Mouse (Mus musculus) spleen, postnatal 0 days (tissue): ENCODE measurements around the gene Hmgb2. TPM values are rescaled to one million over a fixed set of nuclear protein-coding genes. Genes with fewer than 3 reads are reported as not detected.

ENCODE experiments used
- polyA plus RNA-seq: library from polyadenylated mRNA; unstranded; fragments of >200 nt; fragmentation: Nextera tagmentation; extraction: Ambion mirVana; gene quantifications from 2 replicates; pipeline ENCODE4 v1.2.1, GENCODE M21; 2015

Hmgb2 gene
- 865 and 1,019 TPM in 2 replicates for polyA plus RNA-seq

DNA sequence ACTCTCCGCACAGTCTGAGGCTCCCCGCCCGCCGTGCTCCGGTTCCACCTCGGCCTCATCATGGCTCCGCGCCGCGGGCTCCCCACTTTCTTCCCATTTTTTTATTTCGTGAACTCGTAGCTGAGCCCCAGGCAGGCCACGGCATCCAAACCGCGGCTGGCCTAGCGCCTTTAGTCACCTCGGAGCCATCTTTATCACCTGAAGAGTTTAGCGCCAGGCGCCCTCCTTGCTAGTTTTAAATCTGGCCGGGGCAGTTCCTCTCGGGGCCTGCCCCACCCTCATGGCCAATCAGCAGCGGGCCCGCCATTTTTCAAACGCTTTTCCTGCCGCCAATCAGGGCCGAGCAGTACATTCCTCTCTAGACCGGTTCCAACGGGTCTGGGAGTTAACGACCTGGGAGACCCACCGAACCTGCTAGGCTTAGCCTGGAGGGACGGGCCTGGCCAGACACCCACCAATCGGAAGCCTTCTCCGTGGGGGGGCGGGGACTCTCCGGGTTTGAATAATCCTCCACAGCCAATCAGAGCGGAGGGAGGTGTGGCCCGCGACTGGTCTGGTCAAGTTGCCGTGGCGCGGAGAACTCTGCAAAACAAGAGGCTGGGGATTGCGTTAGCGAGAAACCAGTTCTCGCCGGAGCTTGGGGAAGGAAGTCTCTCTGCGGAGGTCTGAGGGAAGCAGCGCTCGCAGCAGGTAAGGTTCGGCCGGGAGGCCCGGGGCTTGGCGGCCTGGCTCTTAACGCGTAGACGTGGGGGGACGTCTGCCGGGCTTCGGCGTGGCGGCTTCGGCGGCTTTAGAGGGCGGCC is at the start of gene Hmgb2:
TSS of gene Hmgb2 (plus strand) at position 592 of the 803 bp plus-strand sequence.

DNA sequence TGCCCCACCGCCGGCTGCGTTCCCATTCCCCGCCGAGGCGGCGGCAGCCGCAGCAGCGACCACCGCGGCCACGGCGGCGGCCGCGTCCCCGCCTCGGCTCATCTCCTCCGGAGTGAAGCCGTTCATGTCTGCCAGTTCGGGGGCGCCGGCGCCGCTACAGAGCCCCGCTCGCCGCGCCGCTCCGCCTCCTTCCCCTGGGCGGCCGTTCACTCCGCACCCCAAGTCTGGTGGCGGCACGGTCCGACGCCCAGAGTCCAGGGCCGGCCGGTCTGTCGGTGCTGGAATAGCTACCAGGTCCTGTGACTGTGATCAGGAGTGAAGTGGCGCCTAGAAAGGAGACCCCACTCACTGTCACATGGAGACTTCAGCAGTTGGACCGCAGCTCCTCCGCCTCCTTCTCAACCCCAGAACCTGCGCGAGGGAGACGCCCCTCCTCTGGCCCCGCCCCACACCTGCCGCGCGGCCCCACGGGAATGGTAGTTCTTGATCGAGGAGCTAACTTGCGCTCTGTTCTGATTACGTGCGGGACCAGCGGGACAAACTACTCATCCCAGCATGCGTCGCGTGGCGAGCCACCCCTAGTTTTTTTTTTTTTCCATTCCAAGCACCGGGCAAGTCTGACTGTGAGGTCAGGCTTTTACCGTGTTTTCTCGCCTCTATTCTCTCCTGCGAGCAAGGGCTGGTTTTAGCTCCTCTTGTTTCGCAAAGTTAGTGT is 24.1 kb upstream of the Hmgb2 start, which contains the start of gene Sap30:
TSS of gene Sap30 (minus strand) at position 420 of the 715 bp plus-strand sequence.

Other genes with a start within 250 kb of the Hmgb2 start
- 0.93 and 1.1 TPM in 2 replicates for gene Hand2, start 190.9 kb upstream of the Hmgb2 start, polyA plus RNA-seq
- 5.7 and 8.3 TPM in 2 replicates for gene Scrg1, start 56.0 kb upstream of the Hmgb2 start, polyA plus RNA-seq
- 21.4 and 24.4 TPM in 2 replicates for gene Sap30, start 24.0 kb upstream of the Hmgb2 start, polyA plus RNA-seq
- 6.8 and 7.5 TPM in 2 replicates for gene Galnt7, start 141.1 kb downstream of the Hmgb2 start, polyA plus RNA-seq